Mouse (Mus musculus): ENCODE data around the gene Pde10a.
"Not testable (repeated sequence)": the region's sequence is repeated elsewhere in the genome, so short reads cannot be mapped to it uniquely, and the experiment has no call there.

Gene Pde10a

DNA sequence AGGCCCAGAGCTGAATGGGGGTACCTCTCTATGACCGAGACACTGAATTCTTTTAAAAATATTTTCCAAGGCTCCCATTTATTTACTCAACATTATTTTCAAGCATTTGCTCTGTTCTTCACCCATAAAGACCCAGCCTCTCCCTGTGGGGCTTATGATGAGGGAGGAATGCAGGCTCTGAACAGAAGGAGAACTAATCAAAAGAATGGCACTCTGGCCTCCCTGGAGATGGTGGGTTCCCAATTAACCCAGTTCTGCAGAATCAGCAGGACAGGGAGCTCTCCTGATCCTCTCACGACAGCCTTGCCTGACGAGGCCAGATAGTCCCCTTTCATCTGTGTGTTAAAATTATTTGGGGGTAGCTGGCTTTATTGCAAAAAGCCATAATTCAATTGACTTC is 117.2 kb downstream of the Pde10a start:
- DNase-seq (ENCODE audit: low spot score in 2 of 2) = no peak

DNA sequence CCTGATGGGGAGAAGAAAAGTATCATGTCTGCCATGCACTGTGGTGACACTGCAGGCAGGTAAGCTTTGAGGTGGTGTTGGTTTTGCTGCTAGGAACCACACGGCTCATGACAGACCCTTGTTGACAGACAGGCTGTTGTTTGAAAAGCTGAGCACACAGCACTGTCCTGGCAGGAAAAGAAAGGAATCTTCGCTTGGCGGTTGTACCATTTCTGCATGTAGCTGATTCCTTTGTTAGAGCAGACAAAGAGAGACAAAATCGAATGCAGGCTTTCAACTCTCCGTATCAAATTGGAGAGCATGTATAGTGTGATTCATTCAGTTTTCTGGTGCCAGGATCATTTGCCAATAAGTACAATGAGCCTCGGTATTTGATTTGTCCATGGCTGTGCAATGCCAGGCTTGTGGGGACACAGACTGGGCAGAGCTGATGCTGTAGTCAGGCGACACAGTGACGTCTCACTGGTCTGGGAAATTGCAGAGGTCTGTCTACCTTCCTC is 122.2 kb downstream of the Pde10a start:
- no peak for DNase-seq (ENCODE audit: low spot score in 2 of 2)

DNA sequence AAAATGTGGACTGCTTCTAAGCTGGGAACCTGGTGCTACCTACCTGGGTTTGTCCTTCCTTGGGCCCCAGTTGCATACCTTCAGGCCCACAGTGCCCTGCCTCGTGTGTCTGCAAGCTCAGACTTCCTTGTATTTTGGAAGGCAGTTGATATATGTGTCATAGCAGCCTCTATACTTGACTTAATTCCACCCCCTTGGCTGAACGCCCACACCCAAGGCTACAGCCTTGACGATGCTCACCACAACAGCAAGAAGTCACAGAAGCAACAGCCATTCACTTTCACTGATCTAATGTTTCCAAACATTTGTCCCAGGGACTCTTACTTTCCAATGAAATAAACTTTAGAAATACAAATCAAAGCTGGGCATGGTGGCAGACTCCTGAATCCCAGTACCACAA is 123.1 kb downstream of the Pde10a start:
- no peak for DNase-seq (ENCODE audit: low spot score in 2 of 2)

DNA sequence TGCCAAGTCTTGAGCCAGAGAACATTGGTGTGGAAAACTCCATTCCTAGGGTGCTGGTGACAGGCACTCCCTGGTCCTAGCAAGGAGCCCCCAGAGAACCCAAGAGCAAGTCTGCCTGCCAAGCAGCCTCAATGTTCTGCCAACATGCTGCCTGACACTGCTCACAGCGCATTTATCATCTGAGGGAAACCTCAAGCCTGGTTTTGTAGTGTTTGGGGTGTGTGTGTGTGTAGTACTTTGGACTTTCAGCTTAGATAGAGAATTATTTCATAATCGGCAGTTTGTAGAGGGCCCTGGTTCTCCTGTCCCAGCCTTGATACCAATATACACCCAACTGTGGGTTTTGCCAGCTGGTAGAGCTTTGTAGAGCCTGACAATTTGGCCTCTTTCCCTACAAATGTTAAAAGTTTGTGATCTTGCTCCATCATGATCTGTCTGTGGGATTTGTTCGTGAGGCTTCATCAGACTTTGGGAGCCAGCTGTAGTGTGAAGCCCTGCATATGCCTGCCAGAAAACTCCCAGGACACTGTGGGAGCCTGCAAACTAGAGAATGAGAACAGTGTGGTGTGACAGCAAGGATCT is 127.6 kb downstream of the Pde10a start:
- DNase-seq (ENCODE audit: low spot score in 2 of 2) = no peak

DNA sequence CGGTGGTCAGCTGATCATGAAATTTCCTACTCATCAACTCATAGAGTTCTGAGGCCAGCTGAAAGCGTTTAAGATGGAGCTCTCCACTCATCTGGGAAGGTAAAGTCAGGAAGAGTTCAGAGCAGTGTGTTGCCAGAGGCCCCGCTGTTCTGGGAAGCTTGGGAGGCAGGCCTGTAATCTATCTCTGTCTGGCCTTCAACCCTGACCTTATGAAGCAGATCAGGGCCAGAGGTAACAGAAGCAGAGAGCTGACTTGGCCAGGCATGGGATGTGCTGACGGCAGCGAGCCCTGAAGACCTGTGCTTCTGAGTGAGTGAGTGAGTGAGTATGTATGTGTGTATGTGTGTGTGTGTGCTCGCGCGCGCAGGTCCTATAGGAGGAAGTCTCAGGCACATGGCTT is 132.5 kb downstream of the Pde10a start:
- no peak for DNase-seq (ENCODE audit: low spot score in 2 of 2)

DNA sequence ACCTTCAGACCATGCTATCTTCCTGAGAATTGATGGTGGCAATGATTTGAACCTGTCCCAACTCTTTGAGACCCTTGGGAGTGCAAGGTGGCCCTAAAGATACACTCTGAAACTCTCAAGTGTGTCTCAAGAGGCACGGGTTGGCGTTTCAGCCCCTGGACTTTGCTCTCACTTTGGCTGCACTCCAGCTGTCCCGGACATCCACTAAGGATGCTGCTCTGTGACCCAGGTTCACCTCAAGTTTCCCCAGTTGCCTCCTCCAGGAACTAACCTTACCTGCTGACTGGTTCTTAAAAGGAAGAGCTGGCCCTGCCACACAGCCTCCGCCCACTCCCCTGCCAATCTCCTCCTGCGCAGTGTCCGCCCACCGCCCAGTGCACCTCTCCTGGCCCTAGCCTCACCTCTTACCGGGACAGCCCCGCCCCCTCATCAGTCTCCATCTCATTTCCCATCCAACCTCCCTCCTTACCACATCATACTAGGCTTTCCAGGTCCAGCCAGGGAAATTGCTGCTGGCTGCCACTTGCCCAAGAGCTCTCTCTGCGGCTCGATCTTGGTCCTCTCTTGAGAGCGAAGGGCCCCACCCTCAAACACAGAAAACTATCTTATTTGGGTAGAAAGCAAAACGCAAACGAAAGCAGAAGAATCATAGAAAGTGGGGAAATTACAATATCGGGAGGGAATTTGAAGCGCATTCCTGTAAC is 133.7 kb downstream of the Pde10a start:
- DNase-seq (ENCODE audit: low spot score in 2 of 2) = no peak

DNA sequence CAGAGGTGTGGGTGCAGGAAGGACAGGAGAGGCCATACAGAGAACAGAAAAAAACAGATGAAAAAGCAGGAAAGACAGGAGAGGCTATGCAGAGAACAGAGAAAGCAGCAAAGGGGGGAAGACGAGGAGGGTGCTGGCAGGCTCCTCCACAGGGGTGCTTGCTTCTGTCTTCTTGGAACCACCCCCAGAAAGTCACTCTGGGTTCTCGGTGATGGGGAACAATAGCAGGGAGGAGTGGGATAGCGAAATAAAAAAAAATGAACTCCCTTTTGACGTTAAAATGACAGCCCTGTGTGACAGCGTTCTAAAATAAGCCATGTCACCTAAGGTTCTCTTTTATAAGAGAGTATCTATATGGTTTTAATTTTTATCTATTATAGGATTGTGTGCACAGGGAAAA is 141.7 kb downstream of the Pde10a start:
- DNase-seq (ENCODE audit: low spot score in 2 of 2) = no peak

DNA sequence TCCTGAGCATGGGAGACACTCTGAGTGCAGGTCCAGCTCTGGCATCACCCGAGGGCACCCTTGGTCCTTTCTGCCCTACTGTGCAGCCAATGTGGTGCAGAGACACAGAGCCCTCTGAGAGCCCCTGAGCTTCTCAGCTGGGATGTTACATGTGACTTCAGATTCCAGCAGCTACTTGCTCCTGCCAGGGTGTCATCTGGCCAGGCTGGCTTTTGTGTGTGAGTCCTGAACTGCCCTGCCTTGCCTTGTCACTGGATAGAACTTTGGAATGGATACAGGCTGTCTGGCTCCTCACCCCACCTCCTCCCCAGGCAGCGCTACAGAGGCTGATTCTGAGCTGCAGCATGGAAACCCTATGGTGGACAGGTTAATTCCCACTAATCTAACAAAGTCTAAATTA is 149.5 kb downstream of the Pde10a start:
- no peak for DNase-seq (ENCODE audit: low spot score in 2 of 2)

DNA sequence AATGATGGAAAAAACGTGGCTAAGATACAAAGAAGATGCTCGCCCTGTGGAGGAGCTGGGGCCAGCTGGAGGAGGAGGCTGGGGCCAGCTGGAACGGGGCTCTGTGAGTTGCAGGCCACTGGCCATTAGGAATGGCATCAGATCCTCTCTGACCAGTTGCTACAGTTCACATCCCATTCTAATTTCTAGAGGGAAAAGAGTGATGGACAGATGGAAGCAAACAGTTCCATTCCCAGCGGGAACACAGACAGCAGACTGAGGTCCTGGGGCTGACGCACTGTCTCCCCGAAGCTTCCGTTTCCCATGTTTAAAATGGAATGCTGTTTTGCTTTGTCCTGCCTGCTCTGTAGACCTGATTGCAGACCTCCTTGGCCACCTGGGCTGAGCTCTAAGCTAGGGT is 161.2 kb downstream of the Pde10a start:
- DNase-seq (ENCODE audit: low spot score in 2 of 2) = no peak

DNA sequence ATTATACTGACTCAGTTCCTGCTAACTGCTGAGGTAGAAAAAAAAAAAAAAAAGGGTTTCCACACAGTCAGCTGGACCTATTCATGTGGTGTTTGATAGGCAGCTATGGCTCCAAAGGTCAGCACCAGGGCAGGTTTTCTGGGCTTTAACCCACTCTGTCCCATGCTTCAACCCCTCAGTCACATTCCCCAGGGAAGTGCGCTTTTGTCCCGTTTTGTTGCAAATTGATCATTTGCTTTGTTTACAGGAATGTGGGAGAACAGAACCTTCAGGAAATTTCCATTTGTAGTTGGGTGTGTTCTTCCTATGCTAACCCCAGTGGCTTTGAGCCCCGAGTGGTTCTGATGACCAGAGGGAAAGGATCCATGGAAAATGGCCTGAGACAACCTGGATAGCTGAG is 162.9 kb downstream of the Pde10a start:
- DNase-seq (ENCODE audit: low spot score in 2 of 2) = no peak

DNA sequence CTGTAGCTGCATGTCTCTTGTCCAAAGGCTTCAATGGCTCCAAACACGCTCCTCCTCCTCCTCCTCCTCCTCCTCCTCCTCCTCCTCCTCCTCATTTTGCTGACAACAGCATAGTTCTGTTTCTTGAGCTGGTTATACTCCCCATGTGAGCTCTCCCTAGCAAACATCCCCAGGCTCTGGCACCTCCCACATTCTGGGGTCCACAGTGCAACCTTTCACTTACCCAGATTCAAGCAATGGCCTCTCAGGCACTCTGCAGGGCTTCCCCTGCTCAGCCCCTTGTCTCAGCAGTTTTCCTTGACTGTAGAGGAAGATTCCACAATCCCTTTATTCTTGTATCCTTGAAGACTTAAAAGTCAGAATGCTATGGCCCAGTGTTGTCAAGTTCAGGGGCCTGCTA is 173.1 kb downstream of the Pde10a start:
- DNase-seq (ENCODE audit: low spot score in 2 of 2) = no peak

DNA sequence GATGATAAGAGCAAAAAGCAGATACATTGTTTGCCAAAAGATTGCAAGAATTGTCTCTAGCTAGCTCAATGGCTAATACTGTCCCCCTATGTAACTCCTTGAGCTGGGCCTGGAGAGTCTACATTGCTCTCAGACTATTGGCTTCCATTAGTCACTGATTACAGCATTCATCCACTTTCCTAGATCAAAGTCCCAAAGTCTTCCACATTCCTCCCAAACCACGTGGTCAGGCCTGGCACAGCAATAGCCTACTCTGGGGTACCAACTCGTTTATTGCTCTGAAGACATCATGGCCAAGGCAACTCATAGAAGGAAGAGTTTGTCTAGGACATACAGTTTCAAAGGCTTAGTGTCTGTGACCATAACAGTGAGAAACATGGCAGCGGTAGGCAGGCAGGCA is 173.6 kb downstream of the Pde10a start:
- no peak for DNase-seq (ENCODE audit: low spot score in 2 of 2)

DNA sequence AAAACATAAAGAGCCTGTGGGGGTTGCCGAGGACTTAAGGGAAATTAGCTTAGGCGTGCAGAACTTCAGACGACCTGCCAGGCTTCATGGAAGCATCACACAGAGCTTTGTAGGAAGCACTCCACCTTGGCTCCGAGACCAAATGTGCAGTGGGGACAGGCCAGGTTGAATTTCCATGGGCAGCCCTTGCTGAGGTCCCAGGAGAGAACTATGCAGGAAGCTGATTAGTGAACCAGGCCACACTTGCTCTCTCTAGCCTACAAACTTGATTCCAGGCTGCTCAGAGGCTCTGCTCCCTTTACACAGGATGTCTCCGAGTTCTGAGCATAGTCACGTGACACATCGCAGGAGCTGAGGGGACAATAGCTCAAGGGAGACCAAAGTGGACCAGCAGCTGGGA is 175.9 kb downstream of the Pde10a start:
- DNase-seq (ENCODE audit: low spot score in 2 of 2) = no peak

DNA sequence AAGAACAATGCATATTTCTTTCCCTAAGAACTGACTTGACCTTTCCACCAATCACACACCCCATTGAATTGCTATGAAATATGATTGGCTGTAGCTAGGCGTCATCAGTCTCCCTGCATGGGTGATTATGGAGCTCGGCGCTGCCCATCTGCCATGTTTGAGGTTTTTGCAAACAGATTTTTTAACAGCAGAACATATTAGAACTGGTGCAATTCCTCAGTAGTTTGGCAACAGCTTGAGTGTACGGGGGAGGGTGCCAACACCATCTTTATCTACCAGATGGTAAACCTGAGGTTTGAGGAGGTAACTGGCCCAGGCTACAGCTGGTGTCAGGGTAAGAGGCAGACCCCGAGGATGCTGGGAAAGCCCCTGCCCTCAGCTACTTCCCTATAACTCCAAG is 177.3 kb downstream of the Pde10a start:
- peak; percentile 14 to 27 for DNase-seq (ENCODE audit: low spot score in 2 of 2)

DNA sequence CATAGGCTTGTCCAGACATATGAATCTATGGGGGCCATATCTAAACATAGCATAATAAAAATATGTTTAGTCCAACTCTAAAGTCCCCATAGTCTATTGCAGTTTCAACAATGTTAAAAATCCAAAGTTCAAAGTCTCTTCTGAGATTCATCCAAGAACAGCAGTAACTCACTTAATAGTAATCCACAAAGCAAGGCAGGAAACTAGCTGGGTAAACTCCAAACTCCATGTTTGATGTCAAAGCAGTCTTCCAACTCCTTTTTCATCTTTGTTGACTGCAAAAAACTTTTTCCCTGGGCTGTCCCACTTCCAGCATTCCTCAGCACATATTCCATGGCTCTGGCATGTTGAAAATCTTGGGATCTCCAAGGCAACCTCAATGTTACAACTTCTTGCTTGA is 182.8 kb downstream of the Pde10a start:
- no peak for DNase-seq (ENCODE audit: low spot score in 2 of 2)

DNA sequence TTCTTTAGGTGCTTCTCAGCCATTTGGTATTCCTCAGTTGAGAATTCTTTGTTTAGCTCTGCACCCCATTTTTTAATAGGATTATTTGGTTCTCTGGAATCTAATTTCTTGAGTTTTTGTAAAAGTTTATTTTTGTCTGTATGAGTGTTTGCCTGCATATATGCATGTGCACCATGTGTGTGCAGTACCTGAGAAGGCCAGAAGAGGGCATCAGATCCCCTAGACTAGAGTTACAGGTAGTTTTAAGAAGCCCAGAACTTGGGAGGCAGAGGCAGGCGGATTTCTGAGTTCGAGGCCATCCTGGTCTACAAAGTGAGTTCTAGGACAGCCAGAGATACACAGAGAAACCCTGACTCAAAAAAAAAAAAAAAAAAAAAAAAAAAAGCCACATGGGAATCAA is 187.6 kb downstream of the Pde10a start:
- DNase-seq (ENCODE audit: low spot score in 2 of 2) = not testable (repeated sequence)

DNA sequence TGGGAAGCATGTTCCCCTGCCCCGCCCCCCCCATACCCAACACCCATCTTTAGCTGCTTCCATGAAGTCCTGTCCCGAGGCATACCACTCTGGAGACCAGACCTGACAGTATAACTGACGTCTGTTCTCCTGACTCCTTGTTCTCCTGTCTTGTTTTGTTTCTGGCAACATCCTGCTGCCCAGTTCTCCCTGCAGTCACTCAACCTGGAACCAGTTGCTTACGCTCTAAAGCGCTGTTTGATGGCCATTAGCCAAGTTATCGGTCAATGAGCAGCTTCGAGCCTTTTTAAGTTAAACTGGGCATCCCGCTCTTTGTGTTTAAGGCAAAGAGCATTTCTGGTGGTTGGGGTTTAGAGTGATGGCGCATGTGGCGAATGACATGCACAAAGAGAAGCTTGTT is 195.8 kb downstream of the Pde10a start:
- DNase-seq (ENCODE audit: low spot score in 2 of 2) = no peak

DNA sequence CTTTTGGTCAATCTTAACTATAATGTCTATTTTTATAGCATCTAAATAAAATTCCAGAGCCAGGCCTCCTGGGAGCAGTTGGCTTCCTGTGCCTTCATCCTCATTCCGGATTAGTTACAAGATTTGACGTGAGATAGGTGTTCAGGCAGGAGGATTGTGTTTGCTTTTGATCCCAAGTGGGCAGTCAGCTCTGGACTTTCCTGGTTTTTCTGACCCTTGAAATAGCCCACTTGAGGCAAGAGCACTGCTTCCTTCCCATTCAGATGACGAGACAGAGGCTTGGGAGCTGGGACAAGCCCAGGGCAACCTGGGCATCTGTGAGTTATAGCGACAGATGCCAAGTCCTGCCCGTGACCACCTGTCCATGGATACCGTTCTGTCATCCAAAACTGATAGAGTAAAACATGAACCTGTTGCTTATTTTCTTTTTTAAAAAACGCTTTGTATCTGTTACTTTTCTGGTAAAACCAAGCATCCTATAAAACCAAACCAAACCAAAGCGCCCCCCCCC is 199.3 kb downstream of the Pde10a start:
- no peak for DNase-seq (ENCODE audit: low spot score in 2 of 2)

DNA sequence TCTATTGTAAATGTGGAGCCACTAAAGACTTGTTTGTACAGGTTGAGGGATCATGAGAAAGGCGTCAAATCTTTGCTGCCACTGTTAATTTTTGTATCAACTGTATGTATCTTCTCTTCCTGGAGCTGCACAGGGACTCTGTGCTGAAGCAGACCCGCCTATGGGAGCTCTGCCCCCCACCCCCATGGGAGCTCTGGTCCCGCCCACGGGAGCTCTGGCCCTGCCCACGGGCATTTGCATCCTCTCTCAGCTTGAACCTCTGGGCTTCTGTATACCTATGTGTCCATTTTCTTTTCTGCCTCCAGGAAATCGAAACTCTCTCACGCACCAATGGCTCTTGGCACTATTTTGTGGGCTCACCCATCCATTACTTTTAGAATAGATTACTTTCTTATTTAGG is 203.5 kb downstream of the Pde10a start:
- no peak for DNase-seq (ENCODE audit: low spot score in 2 of 2)

DNA sequence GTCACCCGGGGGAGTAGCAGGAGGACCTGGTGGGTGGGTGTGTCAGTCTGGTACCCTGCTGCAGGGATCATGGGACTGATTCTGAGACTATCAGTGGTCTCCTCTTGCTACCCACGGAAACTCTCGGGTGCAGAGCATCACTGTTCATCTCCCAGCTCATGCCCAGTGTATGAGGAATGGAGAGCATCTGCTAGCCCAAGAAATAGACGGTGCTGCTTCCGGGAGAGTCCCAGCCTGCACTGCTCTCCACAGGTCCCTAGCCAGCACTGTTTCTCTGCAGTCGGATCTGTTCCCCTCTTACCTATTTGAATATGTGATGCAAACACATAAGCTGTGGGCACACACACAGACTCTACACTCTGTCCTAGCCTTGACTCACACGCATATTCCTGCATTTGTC is 204.6 kb downstream of the Pde10a start:
- DNase-seq (ENCODE audit: low spot score in 2 of 2) = no peak

DNA sequence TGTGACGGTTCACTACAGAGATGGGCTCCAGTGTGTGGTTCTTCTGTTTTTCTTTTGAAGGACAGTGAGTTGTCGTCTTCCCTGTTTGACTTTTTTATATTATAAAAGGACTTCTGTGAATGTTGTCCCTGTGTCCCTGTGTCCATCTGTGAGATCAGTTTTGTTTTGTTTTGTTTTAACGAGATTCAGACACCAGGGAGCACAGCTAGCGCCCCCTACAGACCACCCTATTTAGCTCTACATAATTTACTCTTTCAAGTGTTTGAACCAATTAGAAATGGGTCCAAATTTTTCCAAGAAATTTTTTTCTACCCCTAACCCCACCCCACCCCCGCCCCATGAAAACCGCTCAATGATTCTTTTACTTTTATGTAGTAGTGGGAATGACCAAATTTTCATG is 205.9 kb downstream of the Pde10a start:
- no peak for DNase-seq (ENCODE audit: low spot score in 2 of 2)

DNA sequence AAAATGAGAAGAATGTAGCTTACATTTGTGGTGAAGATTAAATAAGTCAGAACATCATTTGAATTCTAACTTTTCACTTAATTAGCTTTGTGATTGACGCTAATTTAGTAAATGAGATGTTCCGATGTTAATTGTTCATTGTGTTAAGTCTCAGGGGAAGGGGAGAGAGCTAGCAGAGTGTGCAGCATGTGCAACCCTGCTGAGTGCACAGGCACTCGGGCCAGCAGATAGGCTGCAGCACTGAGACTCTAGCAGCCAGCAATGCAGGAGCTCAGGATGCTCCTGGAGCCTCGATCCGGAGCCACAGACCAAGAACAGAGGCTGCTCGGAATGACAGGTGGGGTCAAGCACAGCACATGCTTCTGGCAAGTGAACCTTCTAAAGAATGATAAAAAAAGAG is 211.1 kb downstream of the Pde10a start:
- DNase-seq (ENCODE audit: low spot score in 2 of 2) = no peak

DNA sequence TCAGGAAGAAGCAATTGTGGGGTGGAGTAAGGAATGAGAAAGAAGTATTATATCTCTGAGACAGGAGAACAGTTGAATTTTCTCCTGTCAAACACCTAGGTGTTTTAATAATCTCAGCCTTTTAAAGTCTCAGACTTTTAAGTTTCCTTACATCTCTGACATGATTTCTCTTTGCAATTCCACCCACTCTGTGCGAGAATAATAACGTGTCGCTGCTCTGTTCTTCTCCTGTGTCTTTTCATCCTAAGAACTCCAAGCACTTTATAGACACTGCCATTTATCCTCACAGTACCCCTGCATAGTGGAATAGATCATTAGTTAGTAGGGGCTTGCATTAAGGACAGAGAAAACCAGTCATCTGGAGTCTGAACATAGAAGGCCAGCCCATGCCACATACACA is 217.6 kb downstream of the Pde10a start:
- DNase-seq (ENCODE audit: low spot score in 2 of 2) = no peak

DNA sequence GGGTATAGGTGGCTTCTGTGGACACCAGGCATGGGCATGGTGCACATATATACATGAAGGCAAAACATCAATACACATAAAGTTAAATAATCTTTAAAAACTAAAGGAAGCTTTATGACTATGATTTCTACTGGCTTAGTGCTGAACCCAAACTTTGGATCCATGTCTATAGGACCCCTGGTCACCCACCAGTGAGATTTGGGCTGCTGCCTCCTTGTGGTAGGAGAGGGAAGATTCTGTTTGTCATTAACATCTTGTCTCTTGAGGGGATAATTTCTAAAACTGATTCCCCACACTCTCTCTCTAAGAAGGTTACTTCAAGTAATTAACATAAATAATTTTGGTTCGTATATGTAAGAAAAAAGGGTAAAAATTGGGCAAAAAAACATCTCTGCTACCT is 220.2 kb downstream of the Pde10a start:
- no peak for DNase-seq (ENCODE audit: low spot score in 2 of 2)

Measured in frontal cortex, postnatal 14 days (tissue).